Mouse (Mus musculus): ENCODE results near the gene Setx.
"Not testable (repeated sequence)": the region's sequence is repeated elsewhere in the genome, so short reads cannot be mapped to it uniquely, and the experiment has no call there.

Gene Setx

DNA sequence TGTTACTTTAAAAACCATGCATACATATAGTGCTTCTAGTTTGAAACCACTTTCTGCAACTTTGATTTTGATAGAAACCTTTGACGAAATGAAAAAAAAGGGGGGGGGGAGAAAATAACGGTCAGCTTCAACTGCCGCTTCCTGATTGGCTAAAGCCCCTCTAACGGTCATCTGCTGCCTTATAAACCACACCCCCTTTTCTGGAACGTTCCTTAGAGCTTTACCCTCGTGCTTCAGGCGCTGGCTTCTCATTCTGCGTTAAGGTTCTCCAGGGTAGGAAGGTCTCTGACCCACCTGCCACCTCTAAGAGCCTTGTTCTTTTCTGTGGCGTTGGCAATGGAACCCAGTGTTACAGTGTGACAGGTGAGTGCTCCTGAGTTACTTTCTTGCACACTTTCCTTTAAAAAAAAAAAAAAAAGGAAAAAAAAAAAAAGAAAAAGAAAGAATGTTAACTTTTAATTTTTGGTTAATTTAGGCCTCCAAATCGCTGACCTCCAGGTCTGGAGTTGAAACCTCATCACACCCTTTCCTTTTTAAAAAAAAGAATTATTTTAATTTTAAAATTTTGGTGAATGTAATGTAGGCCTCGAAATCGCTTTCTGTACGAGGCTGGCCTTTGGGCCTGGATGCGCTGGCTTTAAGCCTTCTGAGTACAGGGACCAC is at the start of gene Setx:
Gene Setx, plus strand, starts transcription at position 275 of the 663 bp plus-strand sequence.
- DNase-seq (ENCODE audit: low read depth, low spot score) = no peak

DNA sequence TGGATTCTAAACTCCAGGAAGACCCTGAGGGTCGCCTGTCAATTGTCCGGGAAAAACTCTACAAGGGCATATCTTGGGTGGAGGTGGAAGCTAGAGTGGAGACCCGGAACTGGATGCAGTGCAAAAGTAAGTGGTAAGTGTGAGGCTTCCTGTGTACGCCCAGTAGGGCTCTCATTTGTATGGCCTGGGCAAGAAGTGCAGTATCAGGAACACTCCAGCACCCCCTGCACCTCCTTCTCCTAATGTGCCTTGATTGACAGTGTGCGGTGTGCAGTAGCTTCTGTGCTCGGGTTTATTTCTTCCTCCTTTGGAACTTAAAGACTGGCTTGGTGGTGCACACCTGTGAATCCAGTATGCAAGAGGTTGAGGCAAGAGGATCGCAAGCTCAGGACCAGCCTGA is 49.3 kb upstream of the Setx start:
- DNase-seq (ENCODE audit: low read depth, low spot score) = no peak

DNA sequence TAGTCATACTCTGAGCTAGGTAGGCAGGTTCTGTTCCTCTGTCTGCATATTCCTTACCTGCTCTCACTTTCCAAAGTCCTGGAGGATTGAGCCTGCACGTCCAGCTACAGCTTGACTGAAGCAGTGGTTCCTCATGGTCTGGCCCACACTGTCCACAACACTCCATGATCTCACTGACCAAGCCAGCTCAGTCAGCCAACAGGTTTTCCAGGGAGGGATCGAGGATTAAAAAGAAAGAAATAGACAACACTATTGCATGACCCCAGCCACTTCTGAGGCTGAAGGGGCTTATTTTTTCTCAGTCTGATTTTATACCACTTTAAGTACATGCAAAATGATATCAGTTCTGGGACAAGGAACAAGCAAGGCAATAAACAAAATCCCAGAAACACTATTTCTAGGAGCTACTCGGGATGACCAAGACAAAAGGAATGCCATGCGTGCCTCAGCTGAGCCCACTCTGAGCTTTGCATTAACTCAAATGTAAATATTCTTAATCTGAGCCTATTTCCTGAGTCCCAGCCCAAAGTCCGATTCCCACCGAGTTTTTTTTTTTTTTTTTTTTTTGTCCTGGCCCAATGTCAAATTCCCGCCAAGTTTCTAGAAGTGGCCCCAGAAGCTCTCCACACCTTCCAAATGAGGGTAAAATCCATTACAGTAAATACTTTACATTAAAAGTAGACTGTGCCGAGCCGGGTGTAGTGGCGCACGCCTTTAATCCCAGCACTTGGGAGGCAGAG is 48.5 kb upstream of the Setx start:
- no peak for DNase-seq (ENCODE audit: low read depth, low spot score)

DNA sequence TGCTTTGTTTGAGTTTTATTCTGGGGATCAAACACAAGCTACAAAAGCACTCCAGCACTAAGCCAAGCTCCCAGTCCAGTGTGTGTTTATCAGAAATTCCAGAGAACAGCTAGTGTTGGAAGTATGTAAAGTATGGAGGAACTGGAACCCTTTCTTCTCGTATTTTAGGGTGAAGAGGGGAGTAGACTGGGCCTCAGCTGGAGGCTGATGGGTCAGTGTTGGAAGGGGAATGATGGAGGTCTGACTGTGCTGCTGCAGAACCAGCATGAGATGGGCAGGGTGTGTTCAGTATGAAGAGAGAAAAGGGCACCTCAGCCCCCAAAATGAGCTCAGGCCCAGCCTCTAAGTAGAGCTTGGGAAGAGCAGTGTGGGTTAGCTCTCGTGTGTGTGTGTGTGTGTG is 47.8 kb upstream of the Setx start:
- no peak for DNase-seq (ENCODE audit: low read depth, low spot score)

DNA sequence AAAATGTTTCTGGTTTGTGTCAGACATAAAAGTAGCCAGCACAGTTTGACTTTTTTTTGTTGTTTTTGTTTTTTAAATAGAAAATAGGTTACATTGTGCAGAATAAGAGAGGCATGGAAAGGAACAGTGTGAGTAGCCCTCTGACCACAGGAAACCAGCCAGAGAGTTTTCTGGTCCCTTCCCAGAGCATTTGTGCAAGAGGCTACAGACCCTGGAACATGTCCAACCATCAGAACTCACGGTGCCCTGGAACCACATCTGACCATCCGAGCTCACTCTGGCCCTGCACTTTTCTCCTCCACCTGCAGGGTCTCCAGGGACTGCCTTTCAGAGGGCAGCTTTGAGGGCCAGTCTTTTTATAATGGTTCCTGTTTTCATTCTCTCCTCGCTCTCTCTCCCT is 42.0 kb upstream of the Setx start:
- no peak for DNase-seq (ENCODE audit: low read depth, low spot score)

DNA sequence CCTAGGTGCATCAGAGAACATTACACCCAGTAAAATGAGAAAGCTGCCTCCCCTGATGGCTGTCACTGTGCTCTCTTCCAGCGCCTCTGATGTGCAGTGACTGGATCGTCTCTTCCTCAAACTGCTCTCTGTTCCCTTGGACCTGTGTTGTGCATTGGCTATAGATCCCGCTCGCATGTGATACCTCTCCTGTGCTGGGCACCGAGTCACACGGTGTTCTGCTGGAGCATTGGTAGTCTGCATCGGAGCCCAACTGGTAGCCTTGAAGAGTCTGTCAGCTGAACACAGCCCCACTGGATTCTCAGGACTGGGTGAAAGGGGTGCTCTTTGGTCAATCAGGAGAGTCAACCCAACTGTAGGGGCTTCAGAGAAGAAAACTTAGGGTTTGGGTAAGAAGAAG is 38.0 kb upstream of the Setx start:
- DNase-seq (ENCODE audit: low read depth, low spot score) = no peak

DNA sequence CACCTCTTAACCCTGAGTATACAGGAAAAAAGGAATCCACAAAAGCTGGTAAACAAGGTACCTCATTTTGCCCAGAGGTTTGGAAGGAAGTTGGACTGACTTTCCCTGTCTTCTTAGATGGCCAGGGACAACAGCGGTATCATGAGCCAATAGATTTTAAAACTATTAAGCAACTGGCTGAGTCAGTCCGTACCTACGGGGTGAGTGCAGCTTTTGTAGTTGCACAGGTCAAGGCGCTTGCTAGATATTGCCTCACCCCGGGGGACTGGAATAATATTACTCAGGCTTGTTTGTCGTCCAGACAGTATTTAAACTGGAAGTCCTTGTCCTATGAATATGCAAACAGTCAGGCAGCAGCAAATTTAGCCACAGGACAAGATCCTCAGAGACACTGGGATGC is 34.7 kb upstream of the Setx start:
- not testable (repeated sequence) for DNase-seq (ENCODE audit: low read depth, low spot score)

DNA sequence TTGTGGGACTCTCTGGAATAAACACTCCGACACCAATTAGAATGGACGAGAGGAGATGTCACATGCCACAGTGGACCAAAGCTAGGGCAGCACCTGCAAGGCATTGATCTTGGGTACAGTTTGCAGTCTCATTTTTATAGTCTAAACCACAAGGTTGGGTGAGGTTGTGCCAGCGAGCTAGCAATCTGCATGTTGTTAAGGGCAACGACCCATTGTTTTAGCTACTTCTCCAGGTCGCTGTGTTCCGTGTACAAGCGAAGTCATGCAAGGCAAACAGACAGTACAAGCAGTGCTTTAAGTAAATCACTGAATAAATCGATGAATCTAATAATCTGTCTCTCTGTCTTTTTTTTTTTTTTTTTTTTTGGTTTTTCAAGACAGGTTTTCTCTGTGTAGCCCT is 28.3 kb upstream of the Setx start:
- no peak for DNase-seq (ENCODE audit: low read depth, low spot score)

DNA sequence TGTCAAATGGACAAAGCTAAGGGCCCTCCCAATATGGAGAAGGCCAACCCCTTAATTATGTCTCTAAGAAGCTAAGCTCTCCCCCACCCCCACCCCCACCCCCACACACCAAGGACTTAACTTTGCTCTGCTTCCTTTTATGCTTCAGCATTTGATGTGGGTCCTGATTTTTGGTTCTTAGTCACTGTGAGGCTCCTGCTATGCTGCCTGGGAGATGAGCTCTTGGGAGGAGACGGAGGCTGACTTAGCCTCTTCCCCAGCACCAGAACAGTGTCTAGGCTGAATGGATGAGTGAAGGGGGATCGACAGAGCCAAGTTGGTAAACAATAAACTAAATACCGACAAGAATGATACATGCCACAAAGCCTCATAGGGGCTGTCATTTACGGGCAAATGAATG is 27.2 kb upstream of the Setx start:
- DNase-seq (ENCODE audit: low read depth, low spot score) = no peak

DNA sequence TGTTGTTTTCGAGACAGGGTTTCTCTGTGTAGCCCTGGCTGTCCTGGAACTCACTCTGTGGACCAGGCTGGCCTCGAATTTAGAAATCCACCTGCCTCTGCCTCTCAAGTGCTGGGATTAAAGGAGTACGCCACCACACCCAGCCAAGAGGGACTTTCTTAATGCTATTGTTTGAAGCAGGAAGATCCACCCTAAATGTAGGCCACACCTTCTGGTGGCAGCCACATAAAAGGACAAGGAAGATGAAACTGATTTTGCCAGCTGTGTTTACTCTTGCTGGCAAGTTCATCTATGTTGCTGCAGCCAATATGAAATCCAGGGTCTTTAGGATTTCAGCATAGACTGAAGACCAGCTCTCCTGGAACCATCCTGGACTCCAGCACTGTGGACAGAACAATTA is 26.5 kb upstream of the Setx start:
- DNase-seq (ENCODE audit: low read depth, low spot score) = no peak

DNA sequence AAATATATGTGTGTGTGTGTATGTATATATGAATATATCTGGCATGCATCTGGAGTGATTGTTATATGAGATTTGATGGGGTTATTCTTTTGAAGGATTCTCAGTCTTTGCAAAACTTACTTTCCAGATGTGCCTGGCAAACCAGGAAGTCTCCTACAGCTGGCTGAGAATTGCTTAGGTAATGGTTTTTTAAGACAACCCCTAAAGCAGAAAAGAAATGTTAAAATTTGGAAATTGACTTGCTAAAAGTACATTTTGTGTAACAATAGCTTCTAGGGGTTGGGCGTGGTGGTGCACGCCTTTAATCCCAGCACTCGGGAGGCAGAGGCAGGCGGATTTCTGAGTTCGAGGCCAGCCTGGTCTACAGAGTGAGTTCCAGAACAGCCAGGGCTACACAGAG is 26.0 kb upstream of the Setx start:
- not testable (repeated sequence) for DNase-seq (ENCODE audit: low read depth, low spot score)

DNA sequence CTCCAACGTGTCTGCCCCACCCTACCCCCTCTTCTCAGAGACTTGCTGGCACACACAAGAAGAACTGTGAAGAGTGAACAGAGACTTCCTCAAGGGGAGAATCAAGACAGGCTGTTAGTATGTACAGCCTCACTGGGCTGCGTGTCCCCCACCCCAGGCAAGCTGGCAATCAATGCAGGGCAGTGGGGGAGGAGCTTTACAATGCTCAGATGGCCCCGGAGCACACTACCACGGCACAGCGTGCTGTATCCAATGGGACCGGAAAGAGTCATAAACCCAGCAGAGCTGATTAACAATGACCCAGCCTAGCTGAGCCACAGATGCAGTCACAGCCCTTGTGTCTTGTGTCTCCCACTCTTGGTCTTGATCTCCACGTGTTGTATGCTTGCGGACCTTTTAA is 25.2 kb upstream of the Setx start:
- no peak for DNase-seq (ENCODE audit: low read depth, low spot score)

DNA sequence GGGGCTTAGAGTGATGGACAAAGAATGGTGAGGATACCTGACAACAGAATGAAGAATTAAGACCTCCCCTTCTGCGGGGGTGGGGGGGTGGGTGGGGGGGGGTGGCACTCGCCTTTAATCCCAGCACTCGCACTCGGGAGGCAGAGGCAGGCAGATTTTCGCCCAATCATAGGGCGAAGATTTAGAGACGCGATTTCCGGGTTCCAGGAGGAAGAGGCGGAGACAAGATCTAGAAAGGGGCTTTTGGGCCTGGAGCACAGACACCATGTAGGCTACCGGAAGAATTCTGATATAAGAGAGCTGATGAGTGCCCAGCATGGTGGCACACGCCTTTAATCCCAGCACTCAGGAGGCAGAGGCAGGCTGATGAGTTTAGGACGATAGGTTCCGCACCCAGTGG is 24.3 kb upstream of the Setx start:
- DNase-seq (ENCODE audit: low read depth, low spot score) = no peak

DNA sequence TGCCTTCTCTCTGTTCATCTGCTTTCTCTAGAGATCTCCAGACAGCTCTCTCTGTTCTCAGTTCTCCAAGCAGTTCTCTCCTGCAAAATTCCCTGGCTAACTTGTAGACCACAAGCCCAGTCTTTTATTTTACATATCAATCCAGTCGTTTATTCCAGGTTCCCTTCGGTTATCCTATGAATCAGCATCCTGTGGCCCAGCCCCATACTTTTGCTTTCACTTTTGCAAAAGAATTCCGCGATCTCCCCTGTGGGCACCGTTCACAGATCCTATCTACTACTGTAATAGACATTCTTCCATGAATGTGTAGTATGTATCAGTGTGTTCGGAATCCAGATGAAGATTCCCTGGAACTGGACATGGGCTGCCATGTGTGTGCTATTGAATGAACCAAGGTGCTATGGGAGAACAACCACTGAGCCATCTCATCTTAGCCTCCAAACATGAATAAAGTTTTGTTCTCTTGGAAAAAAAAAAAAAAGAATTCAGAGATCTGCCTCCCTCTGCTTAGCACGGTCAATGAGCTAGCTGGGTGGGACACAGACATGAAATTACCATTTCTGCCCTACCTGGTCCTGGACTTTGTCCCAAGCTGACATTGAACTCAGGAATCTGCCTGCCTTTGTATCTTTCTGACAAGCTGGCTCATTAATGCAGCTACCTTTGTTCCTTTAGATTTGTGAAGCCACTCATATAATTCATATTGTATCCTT is 23.0 kb upstream of the Setx start:
- no peak for DNase-seq (ENCODE audit: low read depth, low spot score)

DNA sequence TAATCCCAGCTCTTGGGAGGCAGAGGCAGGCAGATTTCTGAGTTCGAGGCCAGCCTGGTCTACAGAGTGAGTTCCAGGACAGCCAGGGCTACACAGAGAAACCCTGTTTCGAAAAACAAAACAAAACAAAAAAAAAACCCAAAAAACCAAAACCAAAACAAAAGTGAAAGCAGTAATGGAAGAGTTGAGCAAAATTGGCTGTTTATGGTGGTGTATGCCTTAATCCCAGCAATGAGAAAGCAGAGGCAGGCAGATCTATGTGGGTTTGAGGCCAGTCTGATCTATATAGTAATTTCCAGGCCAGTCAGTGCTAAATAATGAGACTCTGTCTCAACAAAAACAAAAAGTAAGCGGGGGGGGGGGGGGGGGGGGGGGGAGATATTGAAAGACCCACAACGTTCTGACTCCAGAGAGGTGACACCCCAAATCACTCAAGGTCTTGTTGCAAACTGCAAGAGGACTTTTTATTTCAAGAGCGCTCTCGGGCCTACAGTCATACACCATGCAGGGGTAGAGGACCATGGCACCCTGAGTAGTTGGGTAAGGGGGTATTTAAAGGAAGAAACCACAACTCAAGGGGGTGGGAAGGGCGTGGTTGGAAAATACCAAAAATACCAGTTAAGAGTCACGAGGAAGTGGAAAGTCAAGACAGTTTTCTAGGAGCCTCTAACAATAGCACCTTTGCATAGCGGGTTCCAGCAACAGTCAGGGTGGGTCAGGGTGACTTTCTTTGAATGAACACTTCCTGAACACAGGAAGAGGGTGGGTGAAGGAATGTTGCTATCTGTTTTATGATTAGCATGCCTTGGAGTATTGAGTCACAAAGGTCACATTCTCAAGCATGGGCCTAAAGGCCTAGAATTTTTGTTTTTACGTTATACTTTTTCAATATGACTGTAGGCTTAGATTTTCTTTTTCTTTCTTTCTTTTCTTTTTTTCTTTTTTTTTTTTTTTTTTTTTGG is 21.3 kb upstream of the Setx start:
- not testable (repeated sequence) for DNase-seq (ENCODE audit: low read depth, low spot score)

DNA sequence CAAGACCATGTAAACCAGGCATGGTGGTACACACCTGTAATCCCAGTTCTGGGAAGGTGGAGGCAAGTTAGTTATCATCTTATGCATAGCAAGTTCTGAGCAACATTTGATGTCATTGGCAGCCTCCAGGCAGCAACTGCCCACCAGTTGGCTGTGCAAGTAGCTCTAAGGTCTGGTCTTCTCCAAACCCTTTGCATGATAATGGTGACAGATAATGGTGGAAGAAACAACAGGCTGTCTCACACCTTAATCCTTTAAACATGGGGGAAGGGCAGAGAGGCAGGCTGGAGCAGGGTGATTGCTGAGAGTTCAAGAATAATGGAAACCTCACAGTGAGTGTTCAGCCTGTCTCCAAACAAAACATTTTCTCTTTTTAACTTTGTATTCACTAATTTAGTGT is 3.0 kb upstream of the Setx start:
- DNase-seq (ENCODE audit: low read depth, low spot score) = no peak

DNA sequence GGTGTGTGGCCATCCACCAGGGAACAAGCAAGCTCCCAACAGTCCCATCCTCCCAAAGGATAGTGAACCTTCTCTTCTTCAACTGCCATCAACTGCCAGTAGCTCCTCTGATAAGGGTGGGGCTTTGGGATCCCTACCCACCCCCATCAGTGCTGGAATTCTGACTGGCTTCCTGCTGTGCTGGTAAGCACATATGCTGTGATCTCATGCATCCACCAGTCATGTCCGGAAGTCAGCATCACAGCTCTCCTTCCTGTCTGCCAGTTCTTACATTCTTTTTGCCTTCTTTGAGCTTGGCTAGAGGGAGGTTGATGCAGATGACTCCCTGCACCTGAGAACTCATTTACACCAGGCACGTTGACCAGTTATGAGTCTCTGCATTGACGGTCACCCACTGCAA is 1.5 kb upstream of the Setx start:
- no peak for DNase-seq (ENCODE audit: low read depth, low spot score)

DNA sequence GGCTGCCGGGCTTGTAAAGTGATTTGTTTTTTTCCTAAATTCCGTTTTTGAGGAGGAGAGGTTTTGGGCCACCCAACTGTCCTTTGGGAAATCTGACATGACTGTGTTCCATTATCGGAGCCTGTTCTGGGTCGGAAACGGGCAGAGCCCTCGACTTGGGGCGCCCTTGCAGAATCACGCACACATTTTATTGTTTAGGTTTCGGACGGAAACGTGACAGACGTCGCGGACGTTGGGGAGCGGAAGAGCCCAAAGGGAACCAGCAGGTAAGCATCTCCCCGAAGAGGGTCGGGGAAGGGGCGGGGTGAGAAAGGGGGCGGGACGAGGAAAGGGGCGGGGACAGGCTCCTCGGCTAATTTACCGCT is 572 bp downstream of the Setx start:
- DNase-seq (ENCODE audit: low read depth, low spot score) = no peak

DNA sequence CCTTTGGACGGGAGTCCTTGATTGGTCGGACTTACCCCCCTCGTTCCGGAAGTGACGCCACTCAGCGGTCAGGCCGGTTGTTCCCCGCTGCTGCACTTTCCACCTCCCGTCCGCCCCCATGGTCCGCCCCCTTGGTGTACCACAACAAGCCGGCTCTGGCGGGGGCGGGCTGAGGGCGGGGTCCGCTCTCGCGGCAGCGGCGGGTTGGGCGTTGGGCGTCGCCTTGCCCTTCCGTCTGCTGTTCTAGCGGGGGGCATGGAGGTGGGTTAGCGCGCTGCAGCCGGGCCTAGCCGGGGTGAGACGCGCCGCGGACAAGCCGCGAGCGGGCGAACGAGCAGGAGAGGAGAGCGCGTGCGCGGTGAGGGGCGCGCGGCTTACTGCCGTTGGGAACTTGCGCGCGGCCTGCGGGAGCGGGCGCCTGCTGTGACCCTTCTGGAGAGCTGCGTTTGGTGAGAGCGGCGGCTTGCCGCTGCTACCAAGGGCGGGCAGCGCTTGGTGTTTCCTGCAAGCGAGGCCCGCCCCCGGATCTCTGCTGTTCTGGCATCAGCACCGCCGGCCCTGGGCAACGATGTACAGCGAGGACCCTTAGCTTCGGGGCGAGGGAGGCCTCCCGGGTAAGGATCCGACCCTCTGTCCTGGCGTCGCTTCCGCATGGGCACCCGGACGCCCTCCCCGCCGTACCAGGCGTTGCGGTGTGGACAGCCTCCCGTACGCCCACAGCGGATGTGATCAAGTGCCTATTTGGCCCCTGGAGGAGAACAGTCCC is 1.1 kb downstream of the Setx start:
- DNase-seq (ENCODE audit: low read depth, low spot score) = peak; percentile 97

DNA sequence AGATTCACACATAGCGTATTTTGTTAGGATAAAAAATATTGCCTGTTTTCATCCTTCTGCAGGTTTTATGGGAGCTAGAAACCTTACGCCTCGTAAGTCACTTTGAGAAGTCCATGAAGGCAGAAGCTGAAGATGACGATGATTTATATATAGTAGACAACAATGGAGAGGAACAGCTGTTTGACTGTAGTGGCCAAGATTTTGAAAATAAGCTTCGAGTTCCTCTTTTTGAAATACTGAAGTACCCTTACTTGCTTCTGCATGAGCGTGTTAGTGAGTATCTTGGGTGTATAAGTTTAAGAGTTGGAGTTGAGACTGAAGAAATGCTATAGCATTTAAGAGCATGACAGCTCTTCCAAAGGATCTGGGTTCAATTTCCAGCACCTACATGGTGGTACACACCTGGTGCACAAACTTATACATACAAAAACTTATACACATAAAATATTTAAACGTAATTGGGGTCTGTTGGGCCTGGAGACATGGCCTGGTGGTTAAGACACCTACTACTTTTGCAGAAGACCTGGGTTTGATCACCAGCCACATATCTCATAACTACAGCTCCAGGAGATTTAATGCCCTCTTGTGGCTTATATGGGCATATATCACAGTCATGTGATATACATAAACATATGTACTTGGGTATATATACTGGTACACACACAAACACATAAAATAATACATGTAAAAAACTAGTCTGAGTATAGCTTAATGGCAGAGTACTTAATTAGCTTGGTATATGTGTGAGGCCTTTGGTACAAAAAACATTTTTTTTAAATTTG is 6.3 kb downstream of the Setx start:
- no peak for DNase-seq (ENCODE audit: low read depth, low spot score)

Data from retina, postnatal 7 days (tissue).